Mouse (Mus musculus) 416B (cell line): Measurements from ENCODE around the gene Gm37240.

Source experiments
- DNase-seq: peaks from one replicate; pipeline ENCODE4 v3.0.0; 2011; ENCODE audit warnings: low read depth

The Gm37240 gene

DNA sequence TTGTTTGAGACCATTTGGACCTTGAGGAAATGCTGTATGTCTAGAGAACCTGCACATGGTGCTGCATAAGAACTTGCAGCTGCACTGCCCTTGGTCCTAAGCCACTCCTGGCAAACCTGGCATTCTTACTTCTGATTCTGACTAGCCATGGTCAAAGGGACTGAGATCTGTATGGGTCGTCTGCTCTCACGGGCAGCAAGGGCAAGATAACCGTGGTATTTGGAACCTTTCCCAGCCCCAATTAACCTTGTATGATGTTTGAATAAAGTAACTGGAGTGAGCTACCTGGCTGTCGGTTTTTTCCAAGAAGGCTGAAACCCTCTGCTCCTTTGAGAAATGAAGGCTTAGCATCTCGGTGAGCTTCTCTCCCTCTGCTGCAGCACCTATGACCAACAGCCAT lies 8.4 kb downstream of the Gm37240 start:
- DNase-seq, result no peak

DNA sequence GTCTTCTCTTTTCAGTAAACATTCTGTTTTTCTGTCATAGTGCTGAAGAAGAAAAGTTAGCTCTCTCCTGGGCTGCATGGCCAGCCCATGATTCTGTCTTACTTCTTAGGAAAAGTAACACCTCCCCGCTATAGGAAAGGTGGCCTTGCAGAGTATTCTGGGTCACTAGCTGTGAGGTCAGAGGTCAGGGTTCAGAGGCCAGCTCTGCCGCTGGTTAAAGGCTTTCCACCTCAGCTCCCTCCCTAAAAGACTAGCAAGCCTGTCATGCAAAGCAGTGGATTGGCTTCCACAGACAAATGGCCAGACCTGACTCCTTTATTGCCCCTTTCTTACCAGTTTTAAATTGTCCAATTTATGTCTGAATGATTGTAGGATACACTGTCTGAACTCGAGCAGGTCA lies 23.3 kb downstream of the Gm37240 start:
- no peak for DNase-seq

DNA sequence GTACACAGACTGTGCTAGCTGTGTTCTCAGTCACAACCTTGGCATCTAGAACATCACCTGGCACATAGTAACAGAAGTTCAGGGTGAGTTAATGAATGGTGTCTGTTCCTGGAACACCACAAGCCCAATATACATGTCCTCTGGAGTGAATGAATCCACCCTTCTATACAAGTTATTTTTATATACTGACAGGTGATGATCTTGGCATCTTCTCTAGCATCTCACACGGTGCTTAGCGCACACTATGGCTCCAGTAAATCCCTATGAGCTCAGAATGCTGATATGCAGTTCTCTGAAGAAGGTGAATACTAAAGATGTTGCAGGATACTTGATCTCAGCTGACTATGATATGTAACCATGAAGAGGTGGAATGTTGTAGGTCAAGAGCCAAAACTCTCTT lies 24.4 kb downstream of the Gm37240 start:
- DNase-seq, result no peak

DNA sequence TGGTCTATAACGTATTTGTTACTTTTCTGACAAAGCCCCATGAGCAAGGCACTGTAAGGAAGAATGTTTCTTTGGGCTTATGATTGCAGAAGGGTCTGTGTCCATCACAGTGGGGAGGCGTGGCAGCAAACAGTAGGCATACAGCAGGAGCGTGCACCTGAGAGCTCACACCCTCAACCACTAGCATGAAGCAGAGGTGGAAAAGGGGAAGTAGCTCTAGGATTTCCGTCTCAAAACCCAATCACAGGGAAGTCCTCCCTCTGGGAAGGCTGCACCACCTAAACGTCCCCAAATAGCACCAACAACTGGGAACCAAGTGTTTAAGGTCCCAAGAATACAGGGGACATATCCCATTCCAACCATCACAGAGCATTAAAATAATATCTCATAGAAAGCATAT lies 26.3 kb downstream of the Gm37240 start:
- DNase-seq, result no peak

DNA sequence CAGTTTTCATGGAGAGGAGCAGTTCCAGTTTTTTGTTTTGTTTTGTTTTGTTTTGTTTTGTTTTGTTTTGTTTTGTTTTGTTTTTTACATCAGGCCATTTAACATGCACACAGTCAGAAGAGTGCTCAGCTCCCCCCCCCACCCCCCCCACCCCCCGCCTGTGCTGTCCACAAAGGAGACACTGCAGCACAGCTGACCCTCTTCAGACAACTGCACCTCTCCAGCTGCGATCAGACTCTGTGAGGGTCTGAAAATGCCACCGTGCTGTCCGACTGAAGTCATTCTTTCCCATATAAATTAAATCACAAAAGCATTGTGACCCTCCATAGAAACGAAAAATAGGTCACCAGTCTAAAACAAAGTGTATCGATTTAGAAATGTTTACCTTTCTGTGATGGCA lies 28.0 kb downstream of the Gm37240 start:
- DNase-seq, result no peak

DNA sequence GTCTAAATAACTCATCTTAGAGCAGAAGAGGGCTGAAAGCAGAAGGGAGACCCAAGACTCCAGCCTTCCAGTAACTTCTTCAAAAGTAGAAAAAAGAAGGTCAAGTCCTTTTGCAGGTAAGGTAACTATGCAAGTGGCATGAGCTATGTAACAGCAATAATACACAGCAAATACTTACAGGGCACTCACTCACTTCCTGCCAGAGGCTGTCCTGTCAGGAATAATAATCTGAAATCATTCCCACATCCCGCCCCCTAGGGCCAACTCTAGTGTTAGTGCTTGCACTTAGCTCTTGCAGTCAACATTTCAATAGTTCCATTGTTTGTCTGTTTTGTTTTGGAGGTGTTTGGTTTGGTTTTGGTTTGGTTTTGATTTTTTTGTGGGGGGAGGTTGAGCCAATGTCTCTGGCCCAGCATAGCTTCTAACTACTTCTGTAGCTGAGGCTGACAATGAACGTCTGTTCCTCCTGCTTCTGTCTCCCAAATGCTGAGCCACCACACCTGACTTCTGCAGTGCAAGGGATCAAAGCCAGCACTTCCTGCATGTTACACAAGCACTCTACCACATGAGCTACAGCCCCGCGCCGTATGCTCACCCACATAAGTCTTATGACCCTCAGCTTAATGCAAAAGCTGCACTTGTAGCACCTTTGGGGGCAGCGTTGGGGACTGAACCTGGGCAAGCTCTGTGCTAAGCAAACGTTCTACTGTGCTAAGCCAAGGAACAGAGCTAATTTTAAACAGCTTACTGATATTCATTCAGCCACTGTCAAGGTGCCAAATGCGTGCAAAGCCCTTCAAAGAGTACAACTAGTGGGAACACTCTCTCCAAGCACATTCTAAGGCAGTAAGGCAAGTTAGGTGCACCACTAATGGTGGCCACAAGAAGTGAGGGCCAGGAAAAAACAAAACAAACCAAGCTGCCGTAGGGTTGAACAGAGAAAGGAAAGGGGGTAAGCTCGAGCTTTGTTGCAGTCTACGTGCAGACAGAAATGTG lies 28.9 kb downstream of the Gm37240 start:
- no peak for DNase-seq

DNA sequence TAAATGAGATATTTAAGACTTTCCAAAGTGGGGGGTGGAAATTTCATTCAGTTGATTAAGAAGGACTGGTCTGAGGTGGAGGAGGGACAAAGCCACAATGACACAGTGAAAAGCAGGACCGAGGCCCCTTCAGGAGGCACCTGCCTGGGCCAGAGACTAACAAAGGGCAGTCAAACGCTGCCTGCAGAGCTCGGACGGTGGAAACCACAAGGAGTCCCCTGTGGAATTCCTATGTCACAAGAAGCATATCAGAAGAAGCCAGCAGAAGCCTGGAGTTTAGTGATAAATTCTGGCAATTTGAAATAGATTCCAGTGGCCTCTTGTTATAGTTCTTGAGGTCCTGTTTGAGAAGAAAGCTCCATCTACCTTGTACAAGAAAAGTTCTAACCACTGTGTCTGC lies 30.2 kb downstream of the Gm37240 start:
- DNase-seq, result peak; percentile 2

DNA sequence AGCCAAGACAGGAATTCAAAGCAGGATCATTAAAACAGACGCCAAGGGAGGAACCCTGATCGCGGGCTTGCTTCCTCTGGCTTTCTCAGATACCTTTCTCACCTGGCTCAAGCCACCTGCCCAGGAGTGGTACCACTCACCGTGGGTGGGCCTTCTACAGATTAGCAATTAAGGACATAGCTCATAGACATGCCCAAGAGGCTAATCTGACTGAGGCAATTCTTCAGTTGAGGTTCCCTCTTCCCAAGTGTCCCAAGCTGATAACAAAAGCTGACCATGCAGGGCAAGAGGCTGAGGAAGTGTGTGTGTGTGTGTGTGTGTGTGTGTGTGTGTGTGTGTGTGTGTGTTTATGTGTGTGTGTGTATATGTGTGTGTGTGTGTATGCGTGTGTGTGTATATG lies 31.4 kb downstream of the Gm37240 start:
- DNase-seq, result no peak

DNA sequence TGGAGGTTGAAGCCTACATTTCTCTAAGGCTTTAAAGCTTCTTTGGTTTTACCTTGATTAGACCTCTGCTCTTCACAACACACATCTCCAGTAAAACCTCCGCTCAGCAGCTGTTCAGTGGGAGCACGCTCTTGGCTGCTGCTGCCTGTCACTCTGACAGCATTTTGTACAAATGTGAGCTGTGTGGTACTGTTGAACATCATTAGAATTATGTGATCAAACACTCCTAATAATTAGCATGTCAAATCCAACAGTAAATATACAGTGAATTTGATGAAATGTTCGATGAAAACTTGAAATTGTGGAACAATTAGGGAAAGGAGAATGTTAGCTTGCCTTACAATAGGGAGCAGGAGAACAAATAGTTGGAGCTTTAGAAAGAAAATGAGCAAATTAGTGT lies 32.3 kb downstream of the Gm37240 start:
- DNase-seq, result no peak

DNA sequence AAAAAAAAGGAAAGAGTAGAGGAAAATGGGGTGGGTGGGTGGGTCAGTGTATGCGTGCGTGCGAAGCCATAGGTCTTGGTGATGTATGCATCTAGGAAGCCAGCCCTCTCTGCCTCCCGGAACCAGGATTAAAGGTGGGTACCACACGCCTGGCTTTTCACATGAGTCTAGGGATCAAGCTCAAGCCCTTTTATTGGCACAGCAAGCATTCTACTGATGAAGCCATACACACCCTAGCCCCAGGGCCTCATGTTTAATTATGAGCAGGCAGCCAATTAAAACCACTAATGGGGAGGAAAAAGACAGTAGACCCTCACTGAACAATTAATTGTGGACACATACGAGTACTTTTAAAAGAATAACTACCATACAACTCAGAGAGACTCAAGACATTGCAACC lies 33.2 kb downstream of the Gm37240 start:
- DNase-seq, result no peak

DNA sequence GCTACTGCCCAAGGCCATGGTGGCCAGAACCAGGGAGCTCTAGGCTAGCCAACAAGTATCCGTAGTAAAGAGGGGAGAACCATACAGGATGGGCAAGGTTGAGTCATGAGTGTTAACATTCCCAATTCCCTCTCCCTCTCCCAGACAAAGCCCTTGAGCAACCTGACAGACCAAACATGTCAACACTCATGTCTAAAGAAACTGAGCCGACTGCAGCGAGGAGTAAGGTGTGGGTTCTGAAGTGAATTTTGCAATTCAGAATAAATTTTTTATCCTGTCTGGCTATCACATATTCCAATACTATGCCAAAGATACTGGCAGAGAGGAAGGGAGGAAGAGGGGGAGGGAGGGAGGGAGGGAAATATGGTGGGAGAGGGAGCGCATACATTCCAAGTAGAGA lies 33.6 kb downstream of the Gm37240 start:
- no peak for DNase-seq

DNA sequence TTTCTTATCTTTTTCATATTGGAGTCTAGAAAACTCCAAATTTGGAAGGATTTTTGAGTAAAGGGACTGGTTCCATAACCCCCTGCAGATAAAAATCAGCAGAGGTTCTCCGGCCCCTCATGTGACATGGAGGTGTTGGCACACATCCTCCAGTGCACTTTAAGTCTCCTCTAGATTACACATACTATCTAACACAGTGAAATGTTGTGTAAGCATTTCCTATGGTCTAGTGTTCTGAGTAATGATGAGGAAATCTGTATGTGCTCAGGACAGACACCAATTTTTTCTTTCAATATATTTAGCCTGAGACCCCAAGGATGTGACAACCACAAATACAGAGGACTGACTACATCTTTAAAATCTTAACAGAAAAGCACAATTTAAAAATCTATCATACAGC lies 37.2 kb downstream of the Gm37240 start:
- peak; percentile 62 for DNase-seq

DNA sequence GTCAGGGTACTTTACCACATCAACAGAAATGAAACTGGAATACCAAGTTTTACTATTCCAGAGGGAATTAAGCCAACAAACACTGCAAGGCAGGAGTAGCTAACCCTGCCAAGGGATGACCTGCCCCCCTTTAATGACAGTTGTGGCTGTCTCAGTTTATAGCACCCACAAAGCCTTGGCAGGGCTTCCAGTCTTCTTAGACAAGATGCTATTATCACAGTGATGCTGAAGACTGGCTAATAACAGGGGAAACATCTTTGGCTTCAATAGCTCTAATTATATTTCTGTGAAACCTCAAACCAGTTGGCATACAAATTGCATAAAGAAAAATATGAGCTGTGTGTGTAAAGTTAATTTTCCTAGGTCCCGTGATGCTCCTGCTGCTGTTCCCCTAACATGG lies 41.0 kb downstream of the Gm37240 start:
- no peak for DNase-seq

DNA sequence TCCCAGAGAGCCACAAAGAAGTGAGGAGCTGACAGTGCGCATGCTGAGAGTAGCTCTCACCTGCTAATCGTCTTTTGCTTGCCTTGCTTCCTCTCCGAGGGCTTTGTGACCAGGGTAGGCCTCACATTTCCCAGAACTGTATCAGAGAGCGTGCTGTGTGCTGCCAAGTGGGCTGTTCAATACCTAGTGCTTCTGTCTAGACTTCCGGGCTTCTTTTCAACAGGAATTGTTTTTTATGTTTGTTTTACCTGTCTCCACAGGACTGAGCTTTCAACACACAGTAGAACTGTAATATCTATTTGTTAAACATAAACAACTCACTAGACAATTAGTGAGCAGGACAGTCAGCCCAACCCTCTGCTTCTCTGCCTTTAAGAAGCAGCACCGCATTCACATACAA lies 42.0 kb downstream of the Gm37240 start:
- no peak for DNase-seq

DNA sequence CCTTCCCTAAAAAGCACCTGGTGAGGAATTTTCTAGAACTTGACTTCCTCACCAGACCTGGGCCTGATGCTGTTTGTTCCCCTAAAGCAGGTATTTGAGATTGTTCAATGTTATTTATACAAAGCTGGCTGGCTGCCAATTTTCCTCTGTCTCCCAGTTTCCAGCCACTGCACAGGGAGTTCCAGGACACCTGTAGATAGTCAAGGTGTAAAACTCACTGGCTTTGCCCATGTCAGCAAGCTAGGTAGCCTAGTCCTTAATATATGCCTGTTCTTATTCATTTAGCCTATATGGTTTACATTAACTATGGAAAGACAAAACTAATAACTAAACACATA lies 44.5 kb downstream of the Gm37240 start:
- no peak for DNase-seq

DNA sequence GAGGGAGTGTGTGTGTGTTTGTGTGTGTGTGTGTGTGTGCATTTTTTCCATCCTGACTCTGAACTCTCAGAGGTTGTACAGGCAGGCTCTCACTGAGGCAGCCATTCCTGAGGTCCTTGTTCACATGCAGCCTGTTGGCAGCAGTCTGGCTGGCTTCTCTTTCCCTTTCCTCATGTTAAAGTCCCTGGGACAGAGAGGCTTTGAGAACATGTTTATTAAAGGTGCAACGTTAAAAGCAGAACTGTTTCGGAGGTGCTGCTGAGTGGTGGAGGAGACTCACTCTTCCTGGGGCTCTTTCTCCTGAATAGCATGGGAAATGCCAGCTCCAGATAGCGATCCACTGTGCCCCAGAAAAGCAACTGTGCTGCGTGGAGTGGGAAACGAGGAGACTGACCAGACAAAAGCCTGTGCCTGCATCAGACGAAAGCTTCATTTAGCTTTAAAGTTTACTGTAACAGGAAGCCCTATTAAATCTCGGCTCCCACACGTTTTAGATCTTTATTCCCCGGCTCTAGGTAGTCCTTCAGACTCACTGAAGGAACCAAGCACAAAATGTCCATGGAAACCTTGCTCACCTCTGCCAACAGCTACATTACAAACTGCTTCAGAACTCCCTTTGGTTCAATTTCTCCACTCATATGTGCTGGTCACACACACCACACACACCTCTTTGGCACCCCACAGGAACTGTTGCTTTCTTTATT lies 45.0 kb downstream of the Gm37240 start:
- no peak for DNase-seq

DNA sequence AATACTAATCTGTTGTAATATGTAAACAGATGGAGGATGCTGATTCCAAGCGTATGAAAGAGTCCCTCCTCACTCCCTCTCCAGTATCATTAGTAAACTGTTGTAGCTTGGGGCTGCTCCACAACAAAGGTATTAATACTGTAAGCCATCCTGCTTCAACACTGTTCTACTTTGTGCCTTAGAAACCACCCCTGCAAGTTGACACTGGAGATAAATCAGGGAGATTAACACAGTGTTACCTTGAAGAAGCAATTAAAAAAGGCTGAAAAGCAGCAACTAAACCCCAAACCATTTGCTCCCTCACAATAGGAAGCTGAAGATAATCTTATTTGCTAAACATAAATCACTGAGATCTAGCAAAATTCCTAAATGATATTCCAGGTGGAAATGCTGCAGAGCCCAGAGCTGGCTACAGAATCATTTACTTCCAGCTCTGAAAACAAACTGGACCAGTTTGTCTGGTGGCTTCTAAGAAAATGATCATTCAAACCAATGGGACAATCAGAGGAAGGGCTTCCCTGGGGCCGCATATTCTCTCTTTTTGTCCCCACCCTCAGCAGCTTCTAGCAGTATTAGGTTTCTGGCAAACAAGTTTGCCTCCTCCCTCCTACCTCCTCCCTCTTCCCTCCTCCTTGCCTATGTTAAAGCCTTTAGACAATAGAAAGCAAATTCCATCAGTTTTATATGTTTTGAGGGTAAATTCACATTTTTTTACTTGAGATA lies 45.7 kb downstream of the Gm37240 start:
- no peak for DNase-seq

DNA sequence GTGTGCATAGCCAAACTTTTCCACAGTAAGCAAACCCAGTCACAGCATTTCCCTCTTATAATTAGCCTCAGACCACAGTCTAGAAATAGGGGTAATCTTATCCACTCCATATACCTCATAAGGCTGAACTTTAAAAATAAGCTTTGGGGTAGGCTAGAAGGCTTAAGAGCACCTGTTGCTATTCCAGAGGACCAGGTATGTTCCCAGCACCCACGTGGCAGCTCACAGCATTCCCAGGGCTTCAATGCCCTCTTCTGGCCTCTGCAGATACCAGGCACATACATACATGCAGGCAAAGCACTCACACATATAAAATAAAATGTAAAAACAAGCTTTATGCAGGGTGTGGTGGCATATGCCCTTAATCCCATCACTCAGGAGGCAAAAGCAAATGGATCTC lies 53.7 kb downstream of the Gm37240 start:
- no peak for DNase-seq

DNA sequence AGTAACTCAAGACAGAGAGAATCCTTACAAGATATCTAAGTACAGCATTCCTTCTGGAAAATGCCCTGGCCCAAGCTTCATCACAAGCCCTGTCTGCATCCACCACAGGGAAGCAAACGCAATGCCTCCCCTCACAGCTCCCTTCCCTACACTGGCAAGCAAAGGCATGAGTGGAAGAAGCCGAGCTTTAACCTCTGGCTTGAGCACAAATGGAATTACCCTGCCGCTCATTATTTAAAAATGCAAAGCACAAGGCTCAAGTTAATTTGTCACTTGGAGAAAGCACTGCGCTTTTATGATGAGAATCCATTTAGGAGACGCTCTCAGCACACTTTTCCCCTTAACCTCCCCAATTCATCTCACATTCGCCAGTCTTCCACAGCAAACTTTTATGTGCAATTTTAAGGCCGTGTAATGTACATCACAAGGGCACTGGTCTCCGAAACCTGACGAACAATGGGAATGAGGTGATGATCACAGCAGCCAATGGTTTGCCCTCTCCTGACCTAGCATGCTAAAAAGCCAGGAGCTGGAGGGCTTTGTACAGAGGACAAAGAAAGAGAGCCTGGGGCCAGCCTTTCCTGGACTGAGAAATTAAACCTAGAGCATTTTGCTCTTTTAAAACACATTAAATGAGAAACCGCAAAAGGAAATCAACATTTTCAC lies 54.7 kb downstream of the Gm37240 start:
- no peak for DNase-seq

DNA sequence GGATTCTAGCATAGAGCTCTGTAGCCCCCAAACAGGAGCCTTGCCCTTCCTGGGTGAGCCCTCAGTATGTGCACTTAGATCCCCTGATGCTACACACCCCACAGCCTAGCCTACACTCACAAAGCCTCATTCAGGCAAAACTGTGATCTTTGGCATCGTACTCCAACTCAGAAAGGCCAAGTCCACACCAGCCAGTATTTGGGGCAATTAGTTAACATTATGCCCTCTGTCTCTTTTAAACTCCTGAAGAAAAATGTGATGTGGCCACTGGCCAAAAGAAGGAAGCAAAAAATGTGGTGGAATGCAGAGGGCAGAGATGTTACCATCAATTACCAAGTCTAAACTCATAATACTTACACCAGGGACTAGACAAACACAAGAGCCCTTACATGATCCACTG lies 55.5 kb downstream of the Gm37240 start:
- no peak for DNase-seq

DNA sequence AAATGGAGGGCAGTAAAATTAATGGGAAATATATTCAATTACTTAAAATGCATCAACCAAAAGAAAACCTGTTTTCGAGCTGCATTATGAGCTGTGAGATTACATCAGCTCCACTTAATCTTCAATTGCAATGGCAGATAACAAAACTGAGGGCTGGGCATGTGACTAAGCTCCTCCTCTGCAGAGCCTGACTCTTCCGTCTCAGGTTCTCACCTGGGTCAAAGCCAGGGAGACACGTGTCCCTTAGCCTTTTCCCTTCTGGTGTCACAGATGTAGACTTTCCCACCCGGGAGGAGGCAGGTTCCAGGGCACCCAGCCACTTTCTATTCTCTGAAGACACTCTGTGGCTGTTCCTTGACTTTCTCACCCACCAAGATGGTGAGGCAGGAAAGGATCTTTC lies 58.3 kb downstream of the Gm37240 start:
- DNase-seq, result no peak

DNA sequence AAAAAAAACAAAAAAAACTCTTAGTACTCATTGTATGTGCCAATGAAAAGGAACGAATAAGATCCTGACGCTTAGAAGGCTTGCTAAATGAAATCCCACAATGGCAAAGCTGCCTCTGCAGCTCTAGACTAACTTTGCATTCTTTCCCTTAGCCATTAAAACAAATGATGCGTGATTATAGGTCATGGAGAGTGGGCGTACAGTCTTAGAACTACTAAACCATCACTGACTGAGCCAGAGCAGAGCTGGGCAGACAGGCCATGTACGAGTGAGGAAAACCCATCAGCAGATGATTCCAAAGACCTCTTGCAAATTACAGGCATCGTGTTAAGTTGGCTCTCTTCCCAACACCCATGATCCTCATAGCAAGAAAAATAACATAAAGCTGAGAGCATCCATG lies 59.5 kb downstream of the Gm37240 start:
- no peak for DNase-seq
